Mouse (Mus musculus) C2C12 (cell line): ENCODE results near the gene Rbm33.

ENCODE experiments used
- CTCF ChIP-seq: IDR thresholded peaks from one replicate; pipeline ENCODE4 v1.5.1; 2011; ENCODE audit not compliant: control insufficient read depth, insufficient read depth, insufficient read length
- MYOD1 ChIP-seq: IDR thresholded peaks from one replicate; pipeline ENCODE4 v1.6.1; 2011; ENCODE audit warnings: low read depth; ENCODE audit not compliant: control insufficient read depth, insufficient read length

DNA sequence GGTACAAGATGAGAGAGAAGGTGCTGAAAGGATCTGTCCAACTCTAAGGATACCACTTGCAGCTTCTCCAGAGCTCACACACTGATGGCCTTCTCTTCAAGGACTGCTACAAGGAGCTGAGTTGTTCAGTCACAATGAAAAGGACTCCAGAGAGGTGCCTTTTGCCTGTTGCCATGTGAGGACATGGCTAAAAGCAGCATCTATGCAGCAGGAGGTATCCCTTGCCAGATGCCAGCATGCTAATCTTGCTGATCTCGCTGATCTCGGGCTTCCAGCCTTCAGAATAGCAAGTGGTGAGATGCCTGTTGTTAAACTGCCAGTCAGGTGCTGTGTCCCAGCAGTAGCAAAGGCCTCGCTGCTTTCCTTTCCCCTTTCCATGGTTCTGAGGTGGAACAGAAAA is 27.8 kb upstream of the Rbm33 start:
- no peak for TF ChIP-seq CTCF
- TF ChIP-seq MYOD1: no peak
